22 mouse cellular contexts compared by ENCODE assay signal in the genomic region with DNA sequence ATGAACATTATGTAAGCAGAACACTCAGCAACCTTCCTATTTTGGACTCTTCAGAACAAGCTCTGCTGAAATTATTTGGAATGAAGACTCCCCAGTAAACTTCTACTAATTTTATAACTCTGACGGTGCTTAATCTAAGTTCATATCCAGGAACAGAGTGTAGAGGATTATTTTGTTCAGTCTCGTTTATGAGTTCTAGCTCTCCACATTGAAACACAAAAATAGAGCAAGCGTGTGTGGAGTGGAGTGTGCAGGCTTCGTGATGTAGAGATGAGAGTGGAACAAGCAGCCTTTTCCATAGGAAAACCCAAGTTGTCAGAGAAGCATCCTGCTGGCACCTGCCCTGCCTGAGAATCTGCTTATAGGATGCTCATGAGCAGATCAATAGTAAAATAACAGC.
"Had no signal": no experiment of that assay in that cellular context is flagged by ENCODE, and none has a peak within 500 bp of the region (broad histone marks: within the 10 kb centered on the region; RNA-seq: fewer than 3 reads in every experiment).

No protein-coding gene starts in this region.

- ATAC-seq: forebrain, embryonic 13.5 days; forebrain, embryonic 14.5 days; forebrain, embryonic 15.5 days; forebrain, embryonic 16.5 days; forebrain, postnatal 0 days had no signal

- DNase-seq: cerebellum, adult 2 months; cerebellum, adult 8-10 months; cerebellum, adult 9-10 months; cerebellum, adult 9-11 months; cerebellum, postnatal 10 days; cerebellum, postnatal 14 days; cerebellum, postnatal 25 days; cerebellum, postnatal 36 days; embryo, embryonic 11 days; forebrain, postnatal 0 days; gastrocnemius, adult 2 months; gastrocnemius, postnatal 10 days; gastrocnemius, postnatal 14 days; gastrocnemius, postnatal 25 days; gastrocnemius, postnatal 36 days; heart, adult 11 months; heart, adult 18-20 months; heart, adult 2 months had no signal
